Mouse (Mus musculus): ENCODE data around the gene Ranbp6.

GRCm38 (mm10) chr19:29787997-29788396, 24.8 kb downstream of the Ranbp6 start:
- no peak for TF ChIP-seq POLR2A (IDR thresholded peaks at IDR 0.05; ENCODE audit: extremely low read depth, insufficient read depth, low read length)
- TF ChIP-seq CTCF (IDR thresholded peaks at IDR 0.05; ENCODE audit: extremely low read depth, insufficient read depth, low read length), result no peak
